Mouse (Mus musculus) fibroblast of lung, adult 2 months (primary cell): ENCODE results near the gene D1Pas1.

Source experiments
- DNase-seq: peaks from one replicate; pipeline ENCODE4 v3.0.0-alpha.2; 2011; ENCODE audit warnings: low read depth

Gene D1Pas1

GRCm38 (mm10) chr1:186967201-186967812 is at the start of gene D1Pas1:
D1Pas1 (plus strand) TSS chr1:186967416.
- DNase-seq = no peak

GRCm38 (mm10) chr1:186922489-186923370 is 44.5 kb upstream of the D1Pas1 start:
- no peak for DNase-seq

GRCm38 (mm10) chr1:186924027-186924426 is 43.2 kb upstream of the D1Pas1 start:
- no peak for DNase-seq

- DNase-seq = peak; percentile 15
Observed at GRCm38 (mm10) chr1:186925411-186925810, 41.8 kb upstream of the D1Pas1 start.

- DNase-seq = peak; percentile 22
Observed at GRCm38 (mm10) chr1:186926316-186926949, 40.8 kb upstream of the D1Pas1 start.

- no peak for DNase-seq
Observed at GRCm38 (mm10) chr1:186926950-186927316, 40.3 kb upstream of the D1Pas1 start.

- no peak for DNase-seq
Observed at GRCm38 (mm10) chr1:186927494-186927893, 39.7 kb upstream of the D1Pas1 start.

- DNase-seq = peak; percentile 12
Observed at GRCm38 (mm10) chr1:186930160-186930887, 36.9 kb upstream of the D1Pas1 start.

GRCm38 (mm10) chr1:186930888-186931233 is 36.4 kb upstream of the D1Pas1 start:
- DNase-seq = no peak

GRCm38 (mm10) chr1:186934205-186934604 is 33.0 kb upstream of the D1Pas1 start:
- no peak for DNase-seq

GRCm38 (mm10) chr1:186952381-186952780 is 14.8 kb upstream of the D1Pas1 start:
- DNase-seq = no peak

GRCm38 (mm10) chr1:186954591-186954990 is 12.6 kb upstream of the D1Pas1 start:
- DNase-seq = no peak

GRCm38 (mm10) chr1:186959380-186959779 is 7.8 kb upstream of the D1Pas1 start:
- DNase-seq = no peak

- no peak for DNase-seq
Observed at GRCm38 (mm10) chr1:186964143-186964875, 2.9 kb upstream of the D1Pas1 start.

- no peak for DNase-seq
Observed at GRCm38 (mm10) chr1:186967926-186968325, 710 bp downstream of the D1Pas1 start.

- DNase-seq = no peak
Observed at GRCm38 (mm10) chr1:186976937-186977540, 9.8 kb downstream of the D1Pas1 start.

GRCm38 (mm10) chr1:186977801-186978200 is 10.6 kb downstream of the D1Pas1 start:
- DNase-seq = no peak

- no peak for DNase-seq
Observed at GRCm38 (mm10) chr1:186979465-186979864, 12.2 kb downstream of the D1Pas1 start.

GRCm38 (mm10) chr1:186980503-186980902 is 13.3 kb downstream of the D1Pas1 start:
- no peak for DNase-seq

- no peak for DNase-seq
Observed at GRCm38 (mm10) chr1:186985131-186985530, 17.9 kb downstream of the D1Pas1 start.

- DNase-seq = no peak
Observed at GRCm38 (mm10) chr1:186986086-186986485, 18.9 kb downstream of the D1Pas1 start.
